Mouse (Mus musculus): ENCODE data around the gene Ppp4r4.

GRCm38 (mm10) chr12:103644601-103645000, 112.5 kb downstream of the Ppp4r4 start:
- TF ChIP-seq CTCF (IDR thresholded peaks at IDR 0.05; ENCODE audit: borderline replicate concordance, insufficient read depth, low read length) (no peak), POLR2A (IDR thresholded peaks at IDR 0.05; ENCODE audit: low read depth, low read length) (no peak)
